Mouse (Mus musculus) forebrain, embryonic 16.5 days (tissue): ENCODE data around the gene Dpp9. TPM values are rescaled to one million over a fixed set of nuclear protein-coding genes. Genes with fewer than 3 reads are reported as not detected.

Experiments
- ATAC-seq: fragments of 200-750 bp; cut with Nextera tagmentation; 2 replicates; pipeline ENCODE4 v1.8.0; 2017; ENCODE audit warnings: mild to moderate bottlenecking, moderate library complexity
- H3K27ac ChIP-seq: fragments of 300-500 bp; sonication (generic); 2 replicates; pipeline ENCODE4 v1.5.1; 2014; ENCODE audit warnings: low read length, control low read depth
- H3K27me3 ChIP-seq: fragments of 300-500 bp; sonication (generic); replicated peaks from 2 replicates; pipeline ENCODE4 v1.6.1; 2014; ENCODE audit warnings: low read length; ENCODE audit not compliant: control insufficient read depth, insufficient read depth
- H3K36me3 ChIP-seq: fragments of 300-500 bp; sonication (generic); 2 replicates; pipeline ENCODE4 v1.6.1; 2014; ENCODE audit not compliant: control insufficient read depth, insufficient read depth
- H3K4me1 ChIP-seq: fragments of 300-500 bp; sonication (generic); replicated peaks from 2 replicates; pipeline ENCODE4 v1.6.1; 2014; ENCODE audit warnings: low read length; ENCODE audit not compliant: control insufficient read depth, insufficient read depth
- H3K4me2 ChIP-seq: fragments of 300-500 bp; sonication (generic); 2 replicates; pipeline ENCODE4 v1.6.1; 2014; ENCODE audit warnings: mild to moderate bottlenecking, low read length, control low read depth
- H3K4me3 ChIP-seq: fragments of 300-500 bp; sonication (generic); replicated peaks from 2 replicates; pipeline ENCODE4 v1.5.1; 2014; ENCODE audit warnings: mild to moderate bottlenecking, low read length, control low read depth
- H3K9ac ChIP-seq: fragments of 300-500 bp; sonication (generic); replicated peaks from 2 replicates; pipeline ENCODE4 v1.6.1; 2014; ENCODE audit warnings: low read depth, low read length, control low read depth
- H3K9me3 ChIP-seq: fragments of 300-500 bp; sonication (generic); 2 replicates; pipeline ENCODE4 v1.6.1; 2016; ENCODE audit warnings: low read length; ENCODE audit not compliant: control insufficient read depth
- WGBS: fragments of 180-500 bp; shearing (Covaris S2); extraction: QIAGEN DNeasy Blood & Tissue Kit; methylation state at CpG from one replicate; pipeline ENCODE4 v1.1.7; 2014; 5-methylcytosine and 5-hydroxymethylcytosine counted together
- polyA plus RNA-seq: library from polyadenylated mRNA; unstranded; fragments of >200 nt; fragmentation: Nextera tagmentation; extraction: Ambion mirVana; gene quantifications from 2 replicates; pipeline ENCODE4 v1.2.1, GENCODE M21; 2015

The Dpp9 gene
- polyA plus RNA-seq, 1 experiment from 2014 or later = 32.3 TPM

GRCm38 (mm10) chr17:56214229-56214628 is 4.5 kb downstream of the Dpp9 start:
- WGBS = 83% methylated on average over 1 of the region's 1 CpGs
- ATAC-seq = no peak
- Histone ChIP-seq H3K36me3 (peaks cover 19% of the 10 kb centered on the region; the same call in 1 of the 2 replicates), H3K27ac (no peak overlapping the region), H3K9ac (no peak overlapping the region), H3K4me3 (no peak overlapping the region), H3K9me3 (no peaks in the 10 kb centered on the region), H3K4me2 (no peak overlapping the region), H3K27me3 (no peaks in the 10 kb centered on the region), H3K4me1 (peaks cover 30% of the 10 kb centered on the region)

- Histone ChIP-seq H3K4me2 (no peak overlapping the region), H3K36me3 (peaks cover 24% of the 10 kb centered on the region; the same call in 1 of the 2 replicates), H3K4me3 (no peak overlapping the region), H3K4me1 (peaks cover 24% of the 10 kb centered on the region), H3K27me3 (no peaks in the 10 kb centered on the region), H3K9me3 (no peaks in the 10 kb centered on the region), H3K27ac (no peak overlapping the region), H3K9ac (no peak overlapping the region)
- WGBS = 80% methylated on average over 6 of the region's 6 CpGs
- no peak for ATAC-seq
These were observed 6.0 kb downstream of the Dpp9 start for GRCm38 (mm10) chr17:56212676-56213075.

GRCm38 (mm10) chr17:56211090-56211489 is 7.6 kb downstream of the Dpp9 start:
- no peak for ATAC-seq

GRCm38 (mm10) chr17:56208821-56209220 is 9.9 kb downstream of the Dpp9 start:
- ATAC-seq = no peak
- H3K9me3 ChIP-seq = no peaks in the 10 kb centered on the region
- H3K4me1 ChIP-seq = no peaks in the 10 kb centered on the region
- no peak overlapping the region for H3K27ac ChIP-seq
- WGBS = 97% methylated on average over 3 of the region's 3 CpGs
- H3K4me2 ChIP-seq = no peak overlapping the region
- H3K27me3 ChIP-seq = no peaks in the 10 kb centered on the region
- H3K36me3 ChIP-seq = peaks cover 45% of the 10 kb centered on the region
- H3K9ac ChIP-seq = no peak overlapping the region
- H3K4me3 ChIP-seq = no peak overlapping the region

More at GRCm38 (mm10) chr17:56211090-56211489, 7.6 kb downstream of the Dpp9 start:
- Histone ChIP-seq H3K27me3 (no peaks in the 10 kb centered on the region), H3K4me3 (no peak overlapping the region), H3K27ac (no peak overlapping the region), H3K9ac (no peak overlapping the region), H3K36me3 (peaks cover 32% of the 10 kb centered on the region), H3K9me3 (no peaks in the 10 kb centered on the region), H3K4me2 (no peak overlapping the region), H3K4me1 (peaks cover 8% of the 10 kb centered on the region)
- 94% methylated on average over 2 of the region's 2 CpGs for WGBS

- no peak for ATAC-seq
- H3K9me3 ChIP-seq = no peaks in the 10 kb centered on the region
- no peak overlapping the region for H3K9ac ChIP-seq
- H3K4me2 ChIP-seq = no peak overlapping the region
- H3K4me3 ChIP-seq = no peak overlapping the region
- WGBS = 92% methylated on average over 9 of the region's 9 CpGs
- H3K27ac ChIP-seq = no peak overlapping the region
- H3K27me3 ChIP-seq = no peaks in the 10 kb centered on the region
- peaks cover 53% of the 10 kb centered on the region for H3K36me3 ChIP-seq
- no peaks in the 10 kb centered on the region for H3K4me1 ChIP-seq
These were observed 10.7 kb downstream of the Dpp9 start for GRCm38 (mm10) chr17:56207963-56208530.

- Histone ChIP-seq H3K27ac (no peak overlapping the region), H3K4me2 (no peak overlapping the region), H3K4me3 (no peak overlapping the region), H3K27me3 (no peaks in the 10 kb centered on the region), H3K36me3 (peaks cover 61% of the 10 kb centered on the region), H3K9ac (no peak overlapping the region), H3K9me3 (no peaks in the 10 kb centered on the region), H3K4me1 (no peaks in the 10 kb centered on the region)
- ATAC-seq = no peak
- 84% methylated on average over 6 of the region's 6 CpGs for WGBS
These were observed 11.6 kb downstream of the Dpp9 start for GRCm38 (mm10) chr17:56206986-56207674.

- Histone ChIP-seq H3K9ac (no peak overlapping the region), H3K36me3 (peaks cover 63% of the 10 kb centered on the region), H3K4me3 (no peak overlapping the region), H3K4me2 (no peak overlapping the region), H3K27ac (no peak overlapping the region), H3K4me1 (no peaks in the 10 kb centered on the region), H3K9me3 (no peaks in the 10 kb centered on the region), H3K27me3 (no peaks in the 10 kb centered on the region)
- no peak for ATAC-seq
- 94% methylated on average over 10 of the region's 10 CpGs for WGBS
These were observed 12.3 kb downstream of the Dpp9 start for GRCm38 (mm10) chr17:56206276-56206884.

GRCm38 (mm10) chr17:56203729-56204128 is 15.0 kb downstream of the Dpp9 start:
- no peak for ATAC-seq
- Histone ChIP-seq H3K4me3 (no peak overlapping the region), H3K27me3 (no peaks in the 10 kb centered on the region), H3K27ac (no peak overlapping the region), H3K4me1 (no peaks in the 10 kb centered on the region), H3K4me2 (no peak overlapping the region), H3K9me3 (no peaks in the 10 kb centered on the region), H3K36me3 (peaks cover 51% of the 10 kb centered on the region), H3K9ac (no peak overlapping the region)
- 57% methylated on average over 3 of the region's 3 CpGs for WGBS

- H3K27me3 ChIP-seq = no peaks in the 10 kb centered on the region
- peaks cover 61% of the 10 kb centered on the region for H3K36me3 ChIP-seq
- H3K4me3 ChIP-seq = no peak overlapping the region
- 96% methylated on average over 8 of the region's 8 CpGs for WGBS
- H3K9me3 ChIP-seq = no peaks in the 10 kb centered on the region
- no peak overlapping the region for H3K27ac ChIP-seq
- H3K4me1 ChIP-seq = no peaks in the 10 kb centered on the region
- ATAC-seq = no peak
- no peak overlapping the region for H3K9ac ChIP-seq
- H3K4me2 ChIP-seq = no peak overlapping the region
These were observed 16.2 kb downstream of the Dpp9 start for GRCm38 (mm10) chr17:56202476-56202875.
